Mouse (Mus musculus): ENCODE results near the gene Gas6.

DNA sequence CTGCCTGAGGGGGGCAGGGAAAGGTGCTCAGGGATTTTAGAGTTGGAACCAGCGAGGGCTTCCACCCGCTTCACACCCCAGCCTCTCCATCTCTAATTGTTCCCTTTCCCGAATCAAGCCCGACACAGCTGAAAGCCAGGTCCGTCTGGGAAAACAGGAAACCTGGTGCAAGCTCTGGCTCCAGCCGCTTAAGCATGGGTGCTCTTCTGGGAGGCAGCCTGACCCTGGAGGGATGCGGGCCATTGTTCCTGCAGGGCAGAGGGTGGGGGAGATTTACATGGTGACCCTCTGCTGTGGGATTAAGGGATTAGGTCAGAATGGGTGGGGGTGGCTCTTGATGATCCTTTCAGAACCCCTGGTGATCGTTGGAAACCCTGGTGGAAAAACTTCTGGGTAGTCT lies 58.2 kb downstream of the Gas6 start:
- no peak for TF ChIP-seq CHD2 (IDR thresholded peaks at IDR 0.05; ENCODE audit: low read depth, low read length)
- TF ChIP-seq ZC3H11A (IDR thresholded peaks at IDR 0.05; ENCODE audit: borderline replicate concordance, low read depth, low read length): no peak
- no peak for TF ChIP-seq ZNF384 (IDR thresholded peaks at IDR 0.05; ENCODE audit: low read depth, low read length)

Measured in ES-E14 (cell line).